Mouse (Mus musculus) heart, postnatal 36 days (tissue): ENCODE data around the gene Crocc. TPM values are rescaled to one million over a fixed set of nuclear protein-coding genes. Genes with fewer than 3 reads are reported as not detected.
A peak's percentile ranks its signal among the peaks of the same experiment; 100 is the strongest.

Experiments
- DNase-seq, 2 experiments: peaks; one replicate each; pipeline ENCODE4 v3.0.0; 2021 to 2022
- intact Hi-C: fragments of 180-260 bp; cut with DNase I; formaldehyde crosslinking; loops from one replicate; pipeline ENCODE4 v1.15.1; 2025
- total RNA-seq, 2 experiments: library from RNA; stranded (reverse); gene quantifications; 2 replicates each; pipeline ENCODE4 v1.2.3; 2021

The Crocc gene
- total RNA-seq, 2 experiments from 2014 or later: 4.3 to 5.5 TPM

DNA sequence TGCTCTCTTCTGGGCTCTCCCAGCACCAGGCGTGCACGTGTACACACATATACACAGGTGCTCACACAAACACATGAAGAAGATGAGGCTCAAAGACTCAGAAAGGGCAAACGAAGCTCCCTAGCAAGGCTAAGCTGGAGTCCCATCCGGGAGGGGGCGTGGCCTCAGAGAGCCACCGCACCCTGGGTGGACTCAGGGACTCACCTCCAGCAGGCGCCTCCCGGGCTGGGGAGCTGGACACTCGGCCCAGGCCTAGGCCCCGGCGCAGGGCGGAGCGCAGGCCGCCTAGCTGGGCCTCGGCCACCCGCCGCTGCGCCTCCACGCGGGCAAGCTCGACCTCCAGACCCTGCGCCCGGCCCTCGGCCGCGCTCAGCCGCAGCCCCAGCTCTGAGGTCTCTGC lies 35.4 kb downstream of the Crocc start:
- intact Hi-C loops: no loop called here
- no peak for DNase-seq

DNA sequence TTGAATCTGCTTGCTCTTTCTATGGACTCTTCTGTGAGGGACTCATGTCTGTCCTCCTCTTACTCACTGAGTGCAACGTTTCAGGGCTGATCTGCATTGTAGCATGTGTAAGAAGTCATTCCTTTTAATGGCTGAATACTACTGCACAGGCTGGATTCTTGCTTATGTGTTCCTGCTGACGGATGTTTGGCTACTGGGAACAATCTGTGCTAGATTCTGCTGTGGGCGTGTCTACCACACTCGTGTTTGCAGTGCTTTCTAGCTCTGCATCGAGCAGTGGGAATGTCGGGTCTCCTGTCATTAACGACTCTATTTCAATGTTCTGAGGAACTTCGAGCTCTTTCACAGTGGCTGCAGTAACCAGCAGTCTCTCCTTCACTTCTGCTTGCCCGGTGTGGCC lies 36.3 kb downstream of the Crocc start:
- no peak for DNase-seq
- intact Hi-C loops: no loop called here

DNA sequence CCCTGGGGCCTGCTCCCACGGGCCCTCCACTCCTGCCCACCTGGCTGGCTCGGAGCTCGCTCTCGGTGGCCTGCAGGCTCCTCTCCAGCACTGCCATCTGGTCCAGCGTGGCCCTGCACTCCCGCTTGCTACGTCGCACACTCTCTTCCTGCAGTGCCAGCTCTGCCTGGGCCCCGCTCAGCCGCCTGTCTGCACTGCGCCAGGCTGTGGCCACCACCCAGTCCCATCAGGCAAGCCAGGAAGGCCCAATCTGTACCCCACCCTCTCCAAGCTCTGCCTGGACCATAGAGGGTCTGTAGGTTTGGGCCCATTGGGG lies 38.8 kb downstream of the Crocc start:
- intact Hi-C loops: no loop called here
- DNase-seq: no peak

DNA sequence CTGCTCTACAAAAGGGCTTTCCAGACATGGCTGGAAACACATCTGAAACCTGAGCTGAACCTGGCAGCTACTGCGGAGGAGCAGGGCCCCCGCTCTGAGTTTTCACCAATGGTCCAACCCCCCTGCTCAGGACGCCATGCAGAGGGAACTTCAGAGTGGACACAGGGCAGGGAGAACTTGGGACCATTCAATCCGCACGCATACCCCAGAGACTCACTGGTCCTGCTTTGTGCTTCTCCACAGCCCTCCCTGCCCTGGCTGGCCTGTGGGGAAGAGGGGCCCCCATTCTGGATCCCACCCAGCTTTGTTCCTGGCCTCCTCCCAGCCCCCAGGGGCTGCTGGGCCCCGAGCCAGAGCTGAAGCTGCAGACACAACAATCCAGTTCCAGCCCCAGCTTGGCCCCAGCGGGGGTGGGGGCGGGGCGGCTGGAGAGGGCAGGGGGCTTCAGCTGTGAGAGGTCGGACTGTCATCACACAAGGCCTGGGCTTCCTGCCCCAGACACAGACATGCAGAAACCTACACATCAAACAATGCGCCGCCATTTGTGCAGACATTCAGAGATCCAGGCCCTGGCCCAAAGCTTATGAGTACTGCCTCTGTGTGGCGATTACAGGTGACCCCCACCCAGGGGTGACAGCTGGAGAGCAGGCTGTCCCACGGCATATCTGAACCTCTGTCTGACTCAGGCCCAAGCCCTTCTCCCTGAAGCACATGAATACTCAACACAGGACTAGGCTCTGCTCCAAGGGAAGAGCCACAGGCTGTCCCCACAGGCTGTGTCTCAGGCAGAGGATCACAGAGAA lies 39.3 kb downstream of the Crocc start:
- intact Hi-C loops: no loop called here
- peak; percentile 63 to 70 for DNase-seq

DNA sequence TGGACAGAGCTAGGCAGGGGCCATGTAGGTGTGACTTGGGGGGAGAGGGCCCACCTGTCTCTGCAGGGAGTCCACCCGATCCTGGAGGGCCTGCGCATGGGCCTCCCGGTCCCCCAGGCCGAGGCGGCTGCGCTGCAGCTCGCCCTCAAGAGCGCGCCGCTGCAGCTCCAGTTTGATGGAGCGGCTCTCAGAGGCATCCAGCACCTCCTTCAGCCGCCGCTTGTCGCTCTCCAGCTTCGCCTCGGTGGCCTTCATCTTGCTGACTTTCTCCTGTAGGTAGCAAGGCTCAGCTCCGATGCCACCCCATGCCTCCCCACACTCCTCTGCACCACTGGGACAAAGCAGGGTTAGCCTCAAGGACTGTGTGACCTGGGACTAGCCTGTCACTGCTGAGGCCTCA lies 40.1 kb downstream of the Crocc start:
- intact Hi-C loops: no loop called here
- DNase-seq: no peak

DNA sequence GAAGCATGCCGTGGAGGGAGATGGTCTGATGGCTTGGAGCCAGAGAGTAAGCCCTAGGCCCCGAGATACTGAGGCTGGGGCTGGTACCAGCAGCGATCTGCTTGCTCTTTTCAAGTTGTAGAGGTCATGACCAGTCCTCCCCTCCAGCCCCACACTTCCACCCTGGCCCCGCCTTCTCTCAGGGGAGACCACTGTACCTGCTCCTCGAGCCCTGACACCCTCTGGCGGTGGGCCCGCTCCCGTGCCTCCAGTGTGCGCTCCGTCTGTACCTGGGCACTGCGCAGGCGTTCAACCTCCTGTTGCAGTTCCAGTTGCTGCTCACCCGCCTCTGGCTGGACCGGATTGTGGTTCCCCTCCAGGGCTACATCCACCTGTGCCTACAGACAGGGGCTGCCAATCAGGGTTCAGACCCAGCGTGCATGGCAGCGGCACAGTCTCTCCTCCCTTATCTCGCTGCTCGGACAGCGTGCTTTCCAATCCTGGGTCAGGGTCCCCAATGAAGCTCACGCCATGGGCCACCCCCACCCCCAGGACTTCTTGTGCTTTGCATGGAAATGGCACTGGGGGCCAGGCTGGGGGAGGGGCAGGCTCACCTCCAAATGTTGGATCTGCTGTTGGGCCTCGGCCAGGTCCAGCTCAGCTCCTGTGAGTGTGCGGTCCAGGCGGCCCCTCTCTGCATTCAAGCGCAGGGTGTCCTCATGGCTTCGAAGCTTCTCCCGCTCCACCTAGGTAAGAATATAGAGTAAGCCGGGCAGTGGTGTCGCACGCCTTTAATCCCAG lies 42.5 kb downstream of the Crocc start:
- intact Hi-C loops: no loop called here
- DNase-seq: no peak

DNA sequence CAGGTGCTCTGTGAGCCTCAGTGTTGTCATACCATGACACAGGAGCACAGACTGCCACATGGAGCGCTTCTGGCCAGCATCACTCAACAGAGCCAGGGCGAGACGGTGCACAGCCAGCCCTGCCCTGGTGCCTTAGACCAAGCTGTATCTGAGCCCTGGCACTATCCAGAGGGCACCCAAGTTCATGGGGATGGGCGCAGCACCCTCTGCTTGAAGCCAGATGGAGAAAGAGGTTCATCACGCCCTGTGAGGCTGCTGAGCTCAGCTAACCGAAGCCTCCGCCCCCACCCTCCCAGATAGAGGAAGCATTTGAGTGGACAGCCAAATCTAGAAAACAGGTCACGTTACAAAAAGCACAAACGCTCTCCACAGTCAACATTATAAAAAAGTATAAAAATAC lies 44.0 kb downstream of the Crocc start:
- intact Hi-C loops: no loop called here
- DNase-seq: peak in 1 of 2 experiments; percentile 27

DNA sequence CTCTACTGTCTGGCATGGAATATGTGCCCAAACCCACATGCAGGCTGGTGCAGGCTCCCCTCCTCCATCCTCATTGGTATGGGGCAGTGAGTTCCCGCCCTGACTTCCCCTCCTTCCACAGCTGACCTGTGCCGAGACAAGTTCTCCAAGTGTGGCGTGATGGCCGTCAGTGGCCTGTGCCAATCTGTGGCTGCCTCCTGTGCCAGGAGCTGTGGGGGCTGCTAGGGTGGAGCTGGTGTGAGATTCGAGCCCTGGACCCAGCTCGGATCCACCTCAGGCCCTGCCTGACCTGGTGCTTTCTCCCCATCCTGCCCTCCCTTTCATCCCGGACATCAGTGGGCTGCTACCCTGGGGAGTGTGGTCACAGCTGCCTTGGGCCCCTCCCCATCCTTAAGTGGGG lies 45.0 kb downstream of the Crocc start:
- intact Hi-C loops: no loop called here
- no peak for DNase-seq

DNA sequence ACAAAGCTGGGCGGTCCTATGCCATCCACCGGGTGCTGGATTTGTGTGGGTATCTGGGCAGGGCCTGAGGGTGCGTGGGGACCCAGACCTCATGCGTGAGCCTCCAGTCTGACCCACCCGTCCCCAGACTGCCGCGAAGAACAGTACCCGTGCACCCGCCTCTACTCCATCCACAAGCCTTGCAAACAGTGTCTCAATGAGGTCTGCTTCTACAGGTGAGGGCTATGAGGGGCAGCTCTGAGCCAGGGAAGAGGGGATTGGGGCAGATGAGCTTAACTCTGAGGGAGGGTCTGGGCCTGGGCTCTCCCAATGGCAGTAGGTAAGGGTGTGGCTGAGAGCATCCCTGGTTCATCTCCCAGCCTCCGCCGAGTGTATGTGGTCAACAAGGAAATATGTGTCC lies 45.5 kb downstream of the Crocc start:
- intact Hi-C loops: no loop called here
- DNase-seq: no peak

DNA sequence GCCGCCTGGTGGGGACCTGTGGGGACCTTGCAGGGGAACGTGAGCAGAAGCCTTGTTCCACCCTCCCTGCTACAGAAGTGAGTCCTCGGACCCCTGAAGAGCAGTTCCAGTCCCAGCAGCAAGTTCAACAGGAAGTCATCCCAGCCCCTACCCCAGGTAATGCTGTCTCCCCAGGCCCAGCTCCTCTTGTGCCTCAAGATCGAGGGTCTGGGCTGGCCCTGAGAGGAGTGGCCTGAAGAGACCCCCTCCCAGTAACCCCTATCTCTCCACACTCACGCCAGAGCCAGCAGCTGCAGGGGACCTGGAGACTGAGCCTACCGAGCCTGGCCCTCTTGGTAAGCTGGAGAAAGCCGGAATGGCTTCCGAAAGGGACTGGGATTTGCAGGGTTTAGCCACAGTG lies 46.2 kb downstream of the Crocc start:
- no peak for DNase-seq
- intact Hi-C loops: no loop called here

DNA sequence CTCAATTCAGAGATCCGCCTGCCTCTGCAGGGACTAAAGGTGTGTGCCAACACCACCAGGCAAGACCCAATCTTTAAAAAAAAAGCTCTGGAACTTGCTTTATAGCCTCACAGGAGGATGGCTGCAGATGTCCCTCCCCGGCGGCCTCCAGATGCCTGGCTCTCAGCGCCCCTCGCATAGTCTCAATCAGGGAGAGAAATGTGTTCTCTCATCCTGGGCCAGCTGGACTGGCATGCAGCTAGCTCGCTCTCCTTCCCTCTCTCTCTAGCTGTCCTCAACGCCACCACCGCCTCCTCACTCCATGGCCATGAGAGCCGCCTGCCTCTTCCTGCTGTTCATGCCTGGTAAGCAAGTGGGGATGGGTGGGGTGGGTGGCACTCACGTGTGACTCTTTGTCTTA lies 47.8 kb downstream of the Crocc start:
- intact Hi-C loops: no loop called here
- no peak for DNase-seq

DNA sequence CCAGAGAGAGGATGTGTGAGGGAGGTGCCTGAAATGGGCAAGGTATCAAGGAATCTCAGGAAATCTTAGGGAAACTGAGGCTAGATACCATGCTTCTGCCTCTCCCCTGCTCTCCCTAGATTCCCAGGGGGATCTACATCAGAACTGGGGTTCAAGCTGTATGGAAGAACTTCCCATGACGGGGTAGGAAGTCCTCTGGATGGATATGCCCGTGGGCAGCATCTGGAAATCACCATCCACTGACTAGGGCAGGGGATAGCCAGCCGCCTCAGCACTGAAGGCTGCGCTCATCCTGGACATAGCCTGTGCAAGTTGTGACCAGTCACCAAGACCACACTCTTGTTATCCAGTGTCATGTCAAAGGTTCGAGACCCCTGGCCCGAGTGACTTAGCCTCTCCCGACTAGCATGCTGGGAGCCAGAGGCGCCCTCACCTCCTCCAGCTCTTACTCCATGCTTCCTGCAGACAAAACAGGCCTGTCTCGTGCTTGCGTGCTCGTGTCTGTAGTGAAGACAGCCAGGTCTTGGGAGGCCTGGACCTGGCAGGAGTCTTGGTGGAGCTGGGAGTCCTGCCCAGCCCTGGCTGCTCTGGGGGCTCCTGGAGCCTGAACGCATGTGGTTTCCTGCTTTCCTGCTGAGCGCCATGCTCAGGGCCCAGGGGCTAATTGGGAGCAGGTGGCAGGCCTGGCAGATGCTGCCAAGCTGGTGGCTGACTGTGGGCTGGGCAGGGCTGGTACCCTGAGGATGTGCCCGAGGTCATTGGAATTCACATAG lies 48.6 kb downstream of the Crocc start:
- DNase-seq: peak in 1 of 2 experiments; percentile 37
- intact Hi-C loops: no loop called here

DNA sequence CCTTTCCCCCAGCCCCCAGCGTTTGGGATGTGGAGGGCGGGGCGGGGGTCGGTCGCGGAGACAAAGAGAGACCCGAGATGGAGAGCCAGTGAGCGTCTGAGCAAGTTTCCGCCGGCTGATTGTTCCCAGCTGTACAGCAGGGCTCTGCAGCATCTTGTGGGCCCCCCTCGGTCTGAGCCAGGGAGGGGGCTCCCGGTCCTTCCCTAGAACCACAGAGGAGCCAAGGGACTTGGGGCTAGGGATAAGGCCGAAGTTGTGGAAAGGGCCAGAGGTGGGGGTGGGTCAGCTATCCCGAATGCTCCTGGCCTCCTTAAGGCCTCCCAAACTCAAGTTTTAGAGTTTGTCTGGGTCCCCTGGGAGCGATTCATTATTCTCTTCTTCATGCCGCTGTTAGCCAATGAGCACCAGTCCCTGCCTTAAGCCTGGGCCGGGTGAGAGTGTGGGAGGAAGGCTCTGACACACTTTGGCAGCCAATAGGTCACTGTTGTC lies 49.4 kb downstream of the Crocc start:
- intact Hi-C loops: no loop called here
- peak in 1 of 2 experiments; percentile 39 for DNase-seq

DNA sequence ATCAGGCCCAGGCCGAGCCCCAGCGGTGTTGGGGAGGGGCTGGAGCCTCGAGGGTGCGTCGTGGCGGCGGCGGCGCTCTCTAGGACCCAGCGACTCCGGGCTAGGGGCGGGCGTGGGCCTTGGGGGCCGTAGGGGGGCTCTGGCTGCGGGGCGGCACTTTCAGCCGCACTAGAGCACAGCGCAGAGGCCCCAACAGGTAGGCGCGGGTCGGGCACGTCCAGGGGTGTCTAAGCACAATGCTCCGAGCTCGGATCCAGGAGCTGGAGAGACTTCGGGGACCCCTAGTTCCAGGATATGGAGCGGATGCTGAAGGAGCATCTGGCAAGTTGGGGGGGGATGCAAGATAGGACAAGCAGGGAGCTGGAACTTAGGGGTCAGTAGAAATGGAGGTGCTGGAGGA lies 49.8 kb downstream of the Crocc start:
- intact Hi-C loops: no loop called here
- no peak for DNase-seq

DNA sequence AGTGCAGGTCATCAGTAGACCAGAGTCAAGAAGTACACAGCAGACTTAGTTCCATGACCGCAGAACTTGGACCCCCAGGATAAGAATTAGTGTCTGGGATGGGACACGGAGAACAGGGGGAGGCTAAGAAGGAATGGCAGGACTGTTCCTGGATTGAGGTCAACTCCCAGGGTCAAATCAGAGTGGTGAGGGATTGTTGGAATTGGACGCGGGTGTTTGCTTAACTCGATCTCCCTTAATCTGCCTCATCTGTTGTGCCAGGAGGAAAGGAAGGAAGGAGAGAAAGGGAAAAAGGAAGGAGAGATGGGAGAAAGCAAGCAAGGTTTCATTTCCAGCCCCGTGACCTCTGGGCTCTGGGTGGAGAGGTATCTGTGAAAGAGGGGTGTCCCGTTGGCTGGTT lies 50.2 kb downstream of the Crocc start, which contains the start of gene Mfap2:
Mfap2 (plus strand) TSS at position 301 of the 400 bp plus-strand sequence.
- intact Hi-C loops: no loop called here
- no peak for DNase-seq

DNA sequence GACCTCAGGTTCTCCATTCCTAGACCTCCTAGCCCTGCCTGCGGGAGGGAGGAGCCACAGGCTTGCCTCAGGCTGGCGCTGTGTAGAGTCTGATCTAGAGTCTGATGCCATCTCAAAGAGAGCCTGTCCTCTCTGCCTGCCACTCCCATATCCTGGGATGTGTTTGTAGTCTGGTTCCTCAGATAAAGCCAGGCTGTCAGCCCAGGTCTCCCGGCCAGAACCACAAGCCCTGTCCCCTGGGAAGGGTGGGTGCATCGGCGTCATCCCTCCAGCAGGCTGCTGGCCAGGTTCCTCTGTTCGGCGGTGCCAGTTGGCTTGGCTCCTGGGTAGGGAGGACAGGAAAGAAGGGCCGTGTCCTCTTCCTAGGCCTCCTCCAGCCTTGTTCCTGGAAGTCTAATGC lies 52.3 kb downstream of the Crocc start:
- intact Hi-C loops: no loop called here
- peak; percentile 74 for DNase-seq

DNA sequence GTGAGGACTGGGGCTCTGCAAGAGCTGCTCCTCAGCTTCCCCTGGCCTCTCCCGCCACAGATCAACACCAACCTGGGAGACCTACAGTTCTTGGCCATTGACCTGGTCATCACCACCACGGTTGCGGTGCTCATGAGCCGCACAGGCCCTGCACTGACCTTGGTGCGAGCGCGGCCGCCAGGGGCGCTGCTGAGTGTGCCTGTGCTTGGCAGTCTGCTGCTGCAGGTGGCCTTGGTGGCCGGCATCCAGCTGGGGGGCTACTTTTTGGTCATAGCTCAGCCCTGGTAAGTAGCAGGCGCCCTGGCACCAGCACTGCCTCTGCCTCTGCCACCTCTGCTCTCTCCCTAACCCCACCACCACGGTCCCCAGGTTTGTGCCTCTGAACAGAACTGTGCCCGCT lies 54.4 kb downstream of the Crocc start:
- intact Hi-C loops: no loop called here
- DNase-seq: no peak

DNA sequence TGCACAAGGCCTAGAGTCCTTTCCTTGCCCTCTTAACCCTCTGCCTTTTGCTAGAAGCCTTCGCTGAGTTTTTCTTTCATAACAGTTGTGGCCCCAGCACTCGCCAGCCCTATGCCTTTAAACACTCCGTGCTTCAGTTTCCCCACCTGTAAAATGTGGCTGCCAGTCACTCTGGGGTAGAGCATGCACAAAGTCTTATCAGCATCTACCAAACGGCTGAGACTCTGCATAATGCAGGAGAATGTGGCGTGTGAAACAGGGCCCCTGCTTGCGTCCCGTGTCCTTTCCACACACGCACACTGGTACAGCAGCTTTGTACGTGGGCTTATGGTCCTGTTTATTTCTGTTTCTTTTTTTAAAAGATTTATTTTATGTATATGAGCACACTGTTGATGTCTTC lies 63.5 kb downstream of the Crocc start:
- intact Hi-C loops: no loop called here
- no peak for DNase-seq

DNA sequence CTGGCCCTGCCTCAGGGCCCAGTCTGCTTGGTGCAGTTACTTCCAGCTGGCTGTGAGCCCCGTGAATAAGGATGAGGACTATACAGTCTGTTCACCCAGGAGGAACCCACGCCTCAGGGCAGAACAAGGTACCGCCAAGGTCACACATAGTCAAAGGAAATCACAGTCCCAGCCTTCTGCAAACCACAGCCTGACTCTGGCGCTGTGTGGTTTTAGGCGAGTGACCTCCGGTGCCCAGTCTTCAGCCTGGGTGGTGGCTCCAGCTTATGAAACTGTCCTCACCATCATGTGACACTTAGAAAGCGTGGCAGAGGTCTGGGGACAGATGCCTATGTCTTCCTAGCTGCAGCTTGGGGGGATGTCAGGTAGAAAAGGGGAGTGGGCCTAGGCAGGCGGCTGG lies 64.5 kb downstream of the Crocc start:
- intact Hi-C loops: no loop called here
- no peak for DNase-seq

DNA sequence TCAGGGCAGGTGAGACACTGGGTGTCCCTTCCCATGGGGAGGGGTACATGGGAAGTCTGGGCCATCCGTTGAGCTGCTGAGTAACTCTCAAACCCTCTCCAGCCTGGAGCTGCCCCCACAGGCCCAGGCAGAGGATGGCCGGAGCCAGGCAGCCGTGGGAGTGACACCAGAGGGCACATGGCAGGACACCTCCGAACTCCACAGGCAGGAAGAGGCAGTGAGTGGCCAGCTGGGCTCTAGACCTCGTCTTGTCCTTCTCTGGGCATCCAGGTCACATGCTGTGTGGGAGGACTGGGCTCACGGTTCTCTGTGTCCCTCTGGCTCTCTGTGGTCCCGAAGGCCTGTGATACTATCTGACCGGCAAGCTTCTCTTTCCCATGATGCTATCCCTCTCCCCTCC lies 66.5 kb downstream of the Crocc start:
- intact Hi-C loops: no loop called here
- DNase-seq: no peak

DNA sequence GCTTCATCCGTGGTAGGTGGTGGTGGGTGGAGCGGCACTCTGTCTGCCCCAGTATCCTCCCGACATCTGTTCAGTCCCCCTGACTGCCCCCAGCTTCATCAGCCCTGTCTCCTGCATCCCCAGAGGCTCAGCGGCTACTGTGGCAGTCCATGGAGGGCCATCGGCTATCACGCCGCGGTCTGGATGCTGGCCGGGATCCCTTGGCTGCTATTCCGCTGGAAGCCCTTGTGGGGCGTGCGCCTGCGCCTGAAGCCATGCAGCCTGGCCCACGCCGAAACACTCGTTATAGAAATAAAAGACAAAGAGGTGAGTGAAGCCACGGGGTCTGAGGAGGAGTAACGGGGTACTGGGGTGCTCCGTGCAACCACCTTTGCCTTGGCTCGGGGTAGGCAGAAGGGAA lies 68.1 kb downstream of the Crocc start:
- intact Hi-C loops: no loop called here
- peak in 1 of 2 experiments; percentile 26 for DNase-seq
